11 mouse cellular contexts compared by ENCODE assay signal in the genomic region with DNA sequence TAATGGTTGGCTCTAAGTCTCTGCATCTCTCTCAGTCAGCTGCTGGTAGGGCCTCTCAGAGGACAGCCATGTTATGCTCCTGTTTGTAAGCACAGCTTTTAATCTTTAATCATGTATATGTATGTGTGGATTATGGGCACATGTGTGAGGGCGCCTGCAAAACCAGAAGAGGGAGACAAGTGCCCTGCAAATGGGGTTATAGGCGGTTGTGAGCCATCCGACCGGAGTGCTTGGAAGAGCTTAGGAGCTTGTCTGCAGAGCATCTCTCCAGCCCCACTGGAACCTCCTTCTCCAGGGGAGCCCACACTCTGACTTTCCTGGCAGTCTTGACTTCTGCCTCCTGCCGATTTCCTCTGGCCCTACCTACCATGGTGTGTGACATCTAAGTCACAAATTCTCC.
DNase-seq lines count a peak whose midpoint lies in the region; ATAC-seq and TF ChIP-seq lines count a peak whose summit lies in the region.
"Had no signal": no experiment of that assay in that cellular context is flagged by ENCODE, and none has a peak within 500 bp of the region (broad histone marks: within the 10 kb centered on the region; RNA-seq: fewer than 3 reads in every experiment).

No protein-coding gene starts in this region.

- 88% methylated on average over 5 of the region's 5 CpGs for WGBS in embryonic facial prominence, embryonic 12.5 days
- WGBS in hindbrain, embryonic 13.5 days: 80% methylated on average over 5 of the region's 5 CpGs
- WGBS in midbrain, embryonic 13.5 days: 66% methylated on average over 5 of the region's 5 CpGs

- H3K9me3 ChIP-seq in embryonic facial prominence, embryonic 12.5 days: 0 out of 2 replicates have a peak, but pooled peaks cover 2% of the 10 kb centered on the region
- H3K9me3 ChIP-seq in hindbrain, embryonic 13.5 days: peaks cover 8% of the 10 kb centered on the region
- peaks cover 4% of the 10 kb centered on the region; the same call in 1 of the 2 replicates for H3K9me3 ChIP-seq in midbrain, embryonic 13.5 days

- no peak overlapping the region for H3K9ac ChIP-seq in embryonic facial prominence, embryonic 12.5 days
- 0 out of 2 replicates have a peak overlapping the region, but pooled peaks have one; percentile 43 for H3K9ac ChIP-seq in hindbrain, embryonic 13.5 days
- H3K9ac ChIP-seq in midbrain, embryonic 13.5 days (replicated peaks): no peak overlapping the region
- H3K9ac ChIP-seq: liver, postnatal 0 days had no signal

- TF ChIP-seq CTCF in brain, embryonic 14.5 days (IDR thresholded peaks at IDR 0.05; ENCODE audit: borderline replicate concordance, extremely low read depth, insufficient read depth, insufficient read length): peak; percentile 39; the same call in 1 of the 2 replicates

- H3K27me3 ChIP-seq in embryonic facial prominence, embryonic 12.5 days: no peaks in the 10 kb centered on the region
- H3K27me3 ChIP-seq in hindbrain, embryonic 13.5 days: peaks cover 9% of the 10 kb centered on the region; the same call in 1 of the 2 replicates
- peaks cover 68% of the 10 kb centered on the region for H3K27me3 ChIP-seq in midbrain, embryonic 13.5 days
- H3K27me3 ChIP-seq: megakaryocyte, embryonic 14.5 days had no signal

- ATAC-seq in embryonic facial prominence, embryonic 12.5 days (ENCODE audit: insufficient number of reproducible peaks, insufficient read depth, low FRiP score, low TSS enrichment): no peak
- ATAC-seq in hindbrain, embryonic 13.5 days (ENCODE audit: low FRiP score): peak; percentile 27; the same call in 1 of the 2 replicates
- peak; percentile 41 for ATAC-seq in midbrain, embryonic 13.5 days
- ATAC-seq: liver, postnatal 0 days had no signal

- no peak for TF ChIP-seq POLR2A in brain, embryonic 14.5 days (IDR thresholded peaks at IDR 0.05; ENCODE audit: borderline replicate concordance, extremely low read depth, insufficient read depth, insufficient read length, poor library complexity, severe bottlenecking)

- no peak overlapping the region for H3K4me3 ChIP-seq in embryonic facial prominence, embryonic 12.5 days
- H3K4me3 ChIP-seq in hindbrain, embryonic 13.5 days: no peak overlapping the region
- no peak overlapping the region for H3K4me3 ChIP-seq in midbrain, embryonic 13.5 days (replicated peaks)
- H3K4me3 ChIP-seq: erythroblast, embryonic 14.5 days had no signal

- intact Hi-C loops in left cerebral cortex, postnatal 14 days (cut with DNase I): loop anchor here (2.0 kb wide), 1 partner anchor 104 kb away; no protein-coding TSS in a partner anchor

- H3K36me3 ChIP-seq in embryonic facial prominence, embryonic 12.5 days: no peaks in the 10 kb centered on the region
- H3K36me3 ChIP-seq in hindbrain, embryonic 13.5 days: no peaks in the 10 kb centered on the region
- H3K36me3 ChIP-seq in midbrain, embryonic 13.5 days: no peaks in the 10 kb centered on the region; the same call in 1 of the 2 replicates

- H3K27ac ChIP-seq in embryonic facial prominence, embryonic 12.5 days: peak overlapping the region; percentile 64; the same call in 1 of the 2 replicates
- peak overlapping the region; percentile 85 for H3K27ac ChIP-seq in hindbrain, embryonic 13.5 days
- peak overlapping the region; percentile 80 for H3K27ac ChIP-seq in midbrain, embryonic 13.5 days

- DNase-seq in brain, embryonic 14.5 days (ENCODE audit: low read depth): peak; percentile 81
- DNase-seq in thymus, postnatal 14 days: no peak
- DNase-seq in left cerebral cortex, adult 11 months (ENCODE audit: low spot score): no peak
- DNase-seq in left cerebral cortex, postnatal 14 days (ENCODE audit: low spot score in 2 of 2): no peak
- DNase-seq: liver, postnatal 0 days; thymus, postnatal 4 days had no signal

- peaks cover 10% of the 10 kb centered on the region; the same call in 1 of the 2 replicates for H3K4me1 ChIP-seq in embryonic facial prominence, embryonic 12.5 days
- H3K4me1 ChIP-seq in hindbrain, embryonic 13.5 days (replicated peaks): peaks cover 22% of the 10 kb centered on the region
- peaks cover 25% of the 10 kb centered on the region for H3K4me1 ChIP-seq in midbrain, embryonic 13.5 days (replicated peaks)

- H3K4me2 ChIP-seq in embryonic facial prominence, embryonic 12.5 days (replicated peaks): no peak overlapping the region
- H3K4me2 ChIP-seq in hindbrain, embryonic 13.5 days: peak overlapping the region; percentile 9; the same call in 1 of the 2 replicates
- no peak overlapping the region for H3K4me2 ChIP-seq in midbrain, embryonic 13.5 days (replicated peaks)
